17 mouse cellular contexts compared by ENCODE assay signal in genomic region chr3:52530406-52530970, GRCm38 (mm10).
"Had no signal": no experiment of that assay in that cellular context is flagged by ENCODE, and none has a peak within 500 bp of the region (broad histone marks: within the 10 kb centered on the region; RNA-seq: fewer than 3 reads in every experiment).

No protein-coding gene starts in this region.

- H3K27ac ChIP-seq: kidney, postnatal 0 days; layer of hippocampus, adult 2 months; liver, embryonic 13.5 days; midbrain, embryonic 12.5 days; stomach, embryonic 15.5 days had no signal

- H3K27me3 ChIP-seq: liver, embryonic 13.5 days; midbrain, embryonic 12.5 days; neural tube, embryonic 13.5 days; stomach, embryonic 15.5 days had no signal

- H3K4me3 ChIP-seq: layer of hippocampus, adult 2 months; liver, embryonic 13.5 days; midbrain, embryonic 12.5 days; myocyte; neural tube, embryonic 13.5 days; stomach, embryonic 15.5 days had no signal

- DNase-seq: kidney, postnatal 25 days; layer of hippocampus, adult 9-11 months; liver, embryonic 13.5 days; lung, adult 2 months; lung, postnatal 14 days; lung, postnatal 4 days; retina, postnatal 1 day; right cerebral cortex, postnatal 25 days; spleen, adult 18-20 months; thymus, postnatal 25 days had no signal

- ATAC-seq: midbrain, embryonic 16.5 days had no signal

- H3K36me3 ChIP-seq: liver, embryonic 13.5 days; midbrain, embryonic 12.5 days; neural tube, embryonic 13.5 days; stomach, embryonic 15.5 days had no signal

- H3K4me1 ChIP-seq: liver, embryonic 13.5 days had no signal
